Mouse (Mus musculus) midbrain, postnatal 0 days (tissue): ENCODE measurements around the gene Gm10964. TPM values are rescaled to one million over a fixed set of nuclear protein-coding genes. Genes with fewer than 3 reads are reported as not detected.

ENCODE experiments used
- ATAC-seq: fragments of 200-750 bp; cut with Nextera tagmentation; 2 replicates; pipeline ENCODE4 v1.8.0; 2017; ENCODE audit warnings: moderate number of reproducible peaks, mild to moderate bottlenecking, moderate TSS enrichment, moderate library complexity; ENCODE audit not compliant: low FRiP score
- DNase-seq: peaks from one replicate; pipeline ENCODE4 v3.0.0-alpha.2; 2015; ENCODE audit warnings: low spot score
- H3K27ac ChIP-seq: fragments of 300-500 bp; sonication (generic); 2 replicates; pipeline ENCODE4 v1.5.1; 2014; ENCODE audit warnings: low read depth, mild to moderate bottlenecking, low read length, mixed read lengths
- H3K27me3 ChIP-seq: fragments of 300-500 bp; sonication (generic); 2 replicates; pipeline ENCODE4 v1.6.1; 2014; ENCODE audit warnings: low read length, control low read depth, mixed read lengths; ENCODE audit not compliant: insufficient read depth
- H3K36me3 ChIP-seq: fragments of 300-500 bp; sonication (generic); 2 replicates; pipeline ENCODE4 v1.6.1; 2014; ENCODE audit warnings: low read length, control low read depth, mixed read lengths; ENCODE audit not compliant: insufficient read depth
- H3K4me1 ChIP-seq: fragments of 300-500 bp; sonication (generic); 2 replicates; pipeline ENCODE4 v1.6.1; 2014; ENCODE audit warnings: mild to moderate bottlenecking, control low read depth, antibody characterized with exemption, low read length, mixed read lengths; ENCODE audit not compliant: insufficient read depth
- H3K4me2 ChIP-seq: fragments of 300-500 bp; sonication (generic); 2 replicates; pipeline ENCODE4 v1.6.1; 2014; ENCODE audit warnings: low read depth, mild to moderate bottlenecking, low read length, mixed read lengths; ENCODE audit not compliant: poor library complexity, severe bottlenecking
- H3K4me3 ChIP-seq: fragments of 300-500 bp; sonication (generic); 2 replicates; pipeline ENCODE4 v1.5.1; 2014; ENCODE audit warnings: low read depth, mild to moderate bottlenecking, low read length, moderate library complexity
- H3K9ac ChIP-seq: fragments of 300-500 bp; sonication (generic); replicated peaks from 2 replicates; pipeline ENCODE4 v1.6.1; 2014; ENCODE audit warnings: mild to moderate bottlenecking, low read length, moderate library complexity, mixed read lengths; ENCODE audit not compliant: poor library complexity, severe bottlenecking
- H3K9me3 ChIP-seq: fragments of 300-500 bp; sonication (generic); 2 replicates; pipeline ENCODE4 v1.6.1; 2016; ENCODE audit warnings: low read length, control low read depth
- CTCF ChIP-seq: IDR thresholded peaks from 2 replicates; pipeline ENCODE4 v1.5.1; 2016; ENCODE audit warnings: antibody characterized with exemption, mild to moderate bottlenecking
- WGBS: fragments of 180-500 bp; shearing (Covaris S2); extraction: QIAGEN DNeasy Blood & Tissue Kit; methylation state at CpG from one replicate; pipeline ENCODE4 v1.1.7; 2014; 5-methylcytosine and 5-hydroxymethylcytosine counted together
- polyA plus RNA-seq: library from polyadenylated mRNA; unstranded; fragments of >200 nt; fragmentation: Nextera tagmentation; extraction: Ambion mirVana; gene quantifications from 2 replicates; pipeline ENCODE4 v1.2.1, GENCODE M21; 2015
- total RNA-seq: library from RNA; depleted of rRNA; stranded (reverse); fragments of >200 nt; gene quantifications from 2 replicates; pipeline ENCODE4 v1.2.3, GENCODE M21; 2014

The Gm10964 gene
- total and polyA plus RNA-seq, 2 experiments from 2014 or later: not detected

- H3K9ac ChIP-seq: no peak overlapping the region
- H3K36me3 ChIP-seq: peaks cover 66% of the 10 kb centered on the region
- H3K9me3 ChIP-seq: no peaks in the 10 kb centered on the region
- 89% methylated on average over 5 of the region's 5 CpGs for WGBS
- no peak for TF ChIP-seq CTCF
- H3K4me1 ChIP-seq: no peaks in the 10 kb centered on the region
- ATAC-seq (no peak), DNase-seq (no peak)
- no peak overlapping the region for H3K4me2 ChIP-seq
- H3K27ac ChIP-seq: no peak overlapping the region
- H3K4me3 ChIP-seq: no peak overlapping the region
- H3K27me3 ChIP-seq: no peaks in the 10 kb centered on the region
These were observed 7.5 kb downstream of the Gm10964 start for GRCm38 (mm10) chr3:103746711-103747110.

GRCm38 (mm10) chr3:103751558-103751957 lies 12.4 kb downstream of the Gm10964 start:
- peaks cover 55% of the 10 kb centered on the region for H3K36me3 ChIP-seq
- H3K27me3 ChIP-seq: no peaks in the 10 kb centered on the region
- no peak overlapping the region for H3K9ac ChIP-seq
- ATAC-seq (no peak), DNase-seq (no peak)
- H3K27ac ChIP-seq: no peak overlapping the region
- TF ChIP-seq CTCF: no peak
- H3K4me1 ChIP-seq: no peaks in the 10 kb centered on the region
- no peak overlapping the region for H3K4me3 ChIP-seq
- H3K9me3 ChIP-seq: no peaks in the 10 kb centered on the region
- no peak overlapping the region for H3K4me2 ChIP-seq
- WGBS: 91% methylated on average over 2 of the region's 2 CpGs

GRCm38 (mm10) chr3:103755351-103755750 lies 16.2 kb downstream of the Gm10964 start:
- H3K9me3 ChIP-seq: no peaks in the 10 kb centered on the region
- no peak overlapping the region for H3K4me3 ChIP-seq
- no peak for TF ChIP-seq CTCF
- no peaks in the 10 kb centered on the region for H3K4me1 ChIP-seq
- no peak overlapping the region for H3K9ac ChIP-seq
- DNase-seq: no peak
- H3K27ac ChIP-seq: no peak overlapping the region
- peaks cover 41% of the 10 kb centered on the region for H3K36me3 ChIP-seq
- no peak for ATAC-seq
- no peaks in the 10 kb centered on the region for H3K27me3 ChIP-seq
- H3K4me2 ChIP-seq: no peak overlapping the region
- WGBS: 77% methylated on average over 3 of the region's 3 CpGs

GRCm38 (mm10) chr3:103756920-103757319 lies 17.8 kb downstream of the Gm10964 start:
- Histone ChIP-seq H3K36me3 (peaks cover 40% of the 10 kb centered on the region), H3K9me3 (no peaks in the 10 kb centered on the region), H3K27me3 (no peaks in the 10 kb centered on the region), H3K4me1 (no peaks in the 10 kb centered on the region), H3K9ac (no peak overlapping the region), H3K4me2 (no peak overlapping the region), H3K4me3 (no peak overlapping the region), H3K27ac (no peak overlapping the region)
- WGBS: 91% methylated on average over 2 of the region's 2 CpGs
- ATAC-seq (no peak), DNase-seq (no peak)
- TF ChIP-seq CTCF: no peak

DNA sequence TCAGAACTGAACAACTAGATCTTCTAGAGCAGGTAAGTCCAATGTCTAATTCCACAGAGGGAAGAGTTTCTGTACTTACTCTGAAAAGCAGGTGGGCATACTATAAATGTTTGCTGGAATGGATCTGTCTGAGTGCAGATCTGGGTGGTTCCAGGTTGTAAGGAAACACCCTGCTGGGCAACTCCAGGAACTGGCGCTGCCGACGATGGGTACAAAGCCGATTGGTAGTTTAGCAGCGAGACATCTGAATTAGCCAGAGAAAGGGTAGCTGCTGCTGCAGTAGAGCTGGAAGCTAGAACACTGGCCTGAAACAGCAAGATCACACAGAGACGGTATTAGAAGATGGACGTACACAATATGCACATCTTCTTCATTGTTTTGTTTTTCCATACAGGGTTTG lies 19.3 kb downstream of the Gm10964 start:
- DNase-seq (no peak), ATAC-seq (no peak)
- 81% methylated on average over 7 of the region's 7 CpGs for WGBS
- no peaks in the 10 kb centered on the region for H3K4me1 ChIP-seq
- no peak overlapping the region for H3K27ac ChIP-seq
- no peak overlapping the region for H3K4me3 ChIP-seq
- H3K9me3 ChIP-seq: no peaks in the 10 kb centered on the region
- no peak overlapping the region for H3K4me2 ChIP-seq
- H3K27me3 ChIP-seq: no peaks in the 10 kb centered on the region
- H3K9ac ChIP-seq: no peak overlapping the region
- TF ChIP-seq CTCF: no peak
- peaks cover 46% of the 10 kb centered on the region for H3K36me3 ChIP-seq

GRCm38 (mm10) chr3:103759261-103759970 lies 20.2 kb downstream of the Gm10964 start:
- Histone ChIP-seq H3K9ac (no peak overlapping the region), H3K27ac (no peak overlapping the region), H3K27me3 (no peaks in the 10 kb centered on the region), H3K4me3 (no peak overlapping the region), H3K9me3 (no peaks in the 10 kb centered on the region), H3K36me3 (peaks cover 39% of the 10 kb centered on the region), H3K4me2 (no peak overlapping the region), H3K4me1 (no peaks in the 10 kb centered on the region)
- TF ChIP-seq CTCF: no peak
- DNase-seq (no peak), ATAC-seq (no peak)
- 90% methylated on average over 5 of the region's 5 CpGs for WGBS
